Mouse (Mus musculus): Measurements from ENCODE around the gene Arhgap21. TPM values are rescaled to one million over a fixed set of nuclear protein-coding genes. Genes with fewer than 3 reads are reported as not detected.

Arhgap21 gene
- total RNA-seq, 1 experiment from 2014 or later = 85.1 TPM

DNA sequence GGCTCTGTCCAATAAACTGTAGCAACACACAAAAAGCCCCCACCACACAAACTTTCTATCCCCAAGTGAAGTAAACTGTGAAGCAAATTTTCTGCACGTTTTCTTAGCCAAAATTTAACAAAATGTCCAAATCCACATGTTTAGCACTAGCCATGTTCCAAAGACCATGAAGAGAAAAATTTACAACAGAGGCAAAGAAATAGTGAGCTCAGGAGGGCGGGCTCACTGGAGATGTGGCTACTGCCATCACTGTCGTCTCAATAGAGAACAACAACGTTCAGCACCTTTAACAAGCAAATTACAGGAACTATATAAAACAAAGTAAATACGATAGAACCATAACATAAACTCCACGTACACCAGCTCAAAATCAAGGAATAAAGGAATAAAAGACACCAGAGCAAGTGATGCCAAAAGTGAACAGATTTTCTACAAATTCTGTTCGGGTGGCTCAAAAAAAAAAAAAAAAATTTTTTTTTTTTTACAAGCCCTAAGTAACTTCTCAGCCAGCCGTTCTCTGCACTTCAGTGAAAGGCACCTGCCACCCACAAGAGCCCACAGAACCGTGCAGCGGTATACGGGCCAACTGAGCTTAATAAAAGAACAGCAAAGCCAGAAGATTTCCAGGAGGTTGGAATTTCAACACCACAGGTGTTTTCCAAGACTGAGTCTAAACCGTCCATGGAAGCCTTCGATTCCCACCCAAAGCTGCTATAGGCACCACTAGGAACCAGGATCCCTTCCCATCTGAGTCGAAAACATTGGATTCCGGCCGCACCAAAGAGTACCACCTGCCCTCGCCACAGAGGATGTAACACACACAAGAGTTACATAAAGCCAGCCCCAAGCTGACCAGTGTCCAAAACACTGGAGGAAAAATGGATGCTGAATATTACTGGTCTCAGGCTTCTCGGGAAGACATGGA is 2.2 kb downstream of the Arhgap21 start:
- no peak for DNase-seq

DNA sequence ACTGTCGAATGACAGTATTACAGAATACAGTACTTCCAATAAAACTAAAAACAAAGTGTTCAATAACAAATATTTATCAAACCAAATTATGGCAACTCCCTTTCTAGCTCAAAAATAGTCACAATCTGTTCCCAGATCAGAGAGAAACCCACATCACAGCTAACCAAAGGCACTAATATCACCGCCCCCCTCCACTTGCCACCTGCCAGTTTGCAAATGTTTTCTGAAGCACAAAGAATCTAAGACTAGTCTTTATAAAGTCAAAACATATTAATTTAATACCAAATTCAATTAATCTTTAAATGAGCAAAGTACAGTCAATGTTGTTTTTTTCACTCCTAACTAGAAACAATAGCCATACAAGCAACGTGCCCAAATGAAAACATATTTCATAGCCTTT is 3.3 kb downstream of the Arhgap21 start:
- DNase-seq = no peak

DNA sequence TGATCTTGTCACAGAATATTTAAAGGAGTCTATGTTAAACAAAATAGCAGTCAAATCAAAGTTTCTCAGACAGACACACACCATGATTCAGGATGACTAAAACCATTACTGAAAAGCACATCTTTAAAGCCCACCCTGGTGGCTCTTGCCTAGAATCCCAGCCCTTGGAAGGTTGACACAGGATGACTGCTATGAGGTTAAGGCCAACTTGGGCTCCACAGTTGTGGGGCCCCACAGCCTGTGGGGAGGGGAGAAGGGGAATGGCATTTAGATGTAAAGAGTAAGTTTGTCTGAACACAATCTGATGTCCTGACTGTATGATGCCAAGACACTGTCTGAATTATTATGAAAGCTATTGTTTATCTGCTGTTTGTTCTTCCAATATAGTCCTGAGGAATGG is 4.2 kb downstream of the Arhgap21 start:
- no peak for DNase-seq

GRCm38 (mm10) chr2:20963226-20963805 is 5.4 kb downstream of the Arhgap21 start:
- no peak for DNase-seq

GRCm38 (mm10) chr2:20962284-20962683 is 6.4 kb downstream of the Arhgap21 start:
- DNase-seq = no peak

- DNase-seq = no peak
These were observed 6.9 kb downstream of the Arhgap21 start for GRCm38 (mm10) chr2:20961825-20962224.

DNA sequence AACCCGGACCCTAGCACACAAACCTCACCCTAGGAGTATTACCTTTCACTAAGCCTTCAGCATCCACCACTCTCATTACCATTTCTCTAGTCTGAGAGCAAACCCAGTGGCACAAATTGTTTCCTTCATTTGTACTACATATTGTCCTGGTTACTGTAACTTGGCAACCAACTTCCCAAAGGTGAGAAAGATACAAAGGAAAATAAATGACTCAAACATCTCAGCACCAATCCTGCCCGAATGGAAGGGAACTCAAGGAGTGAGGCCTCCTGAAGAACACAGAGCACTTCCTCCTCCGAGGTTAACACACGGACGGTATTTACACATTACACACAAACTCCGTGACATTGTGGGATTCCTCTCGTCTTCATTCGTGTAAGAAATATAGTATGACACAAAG is 7.4 kb downstream of the Arhgap21 start:
- DNase-seq = no peak

DNA sequence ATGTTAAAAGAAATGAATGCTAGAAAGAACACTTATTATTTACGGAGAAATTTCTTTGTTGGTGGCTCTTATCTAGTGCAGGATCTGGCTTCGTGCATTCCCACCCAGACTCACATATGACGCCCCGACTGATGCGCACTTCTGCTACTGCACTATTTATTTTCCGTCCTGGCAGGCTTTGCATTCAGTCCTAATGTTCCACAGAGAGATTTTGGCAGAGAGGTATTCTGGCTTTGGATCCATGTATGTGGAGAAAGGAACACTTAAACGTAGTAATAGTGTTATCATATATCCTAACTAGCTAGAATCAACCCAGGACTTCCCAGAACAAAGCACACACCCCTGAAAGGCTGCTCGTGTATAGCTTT is 8.0 kb downstream of the Arhgap21 start:
- DNase-seq = no peak

GRCm38 (mm10) chr2:20959906-20960667 is 8.6 kb downstream of the Arhgap21 start:
- no peak for DNase-seq

DNA sequence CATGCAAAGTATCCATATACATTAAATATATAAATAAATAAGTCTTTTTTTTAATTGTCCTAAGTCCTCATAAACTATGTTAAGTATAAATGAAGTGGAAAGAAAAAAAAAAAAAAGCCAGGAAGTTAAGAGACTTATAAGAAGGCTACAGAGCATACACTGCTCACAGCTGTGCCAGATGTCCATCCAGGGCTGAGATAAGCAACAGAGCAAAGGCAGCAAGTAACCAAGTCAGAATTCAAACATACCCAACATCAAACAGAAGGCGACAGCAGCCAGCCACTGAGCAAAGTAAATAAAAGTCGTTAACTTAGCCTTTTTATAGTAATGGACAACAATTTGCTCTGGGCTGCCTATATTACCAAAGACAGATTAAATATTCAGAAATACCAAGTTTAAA is 9.6 kb downstream of the Arhgap21 start:
- no peak for DNase-seq

DNA sequence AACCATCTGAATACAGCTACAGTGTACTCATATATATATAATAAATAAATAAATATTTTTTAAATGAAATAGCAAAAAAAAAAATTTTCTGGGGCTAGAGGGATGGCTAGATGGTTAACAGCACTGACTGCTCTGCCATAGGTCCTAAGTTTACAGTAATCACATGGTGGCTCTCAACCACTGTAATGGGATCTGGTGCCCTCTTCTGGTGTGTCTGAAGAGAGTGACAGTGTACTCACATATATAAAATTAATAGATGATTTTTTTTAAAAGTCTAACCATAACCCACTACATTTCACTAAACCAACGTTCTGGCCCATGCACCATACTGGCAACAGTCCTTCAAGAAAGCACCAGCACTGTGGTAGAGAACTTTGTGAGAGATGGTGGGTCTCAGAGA is 10.7 kb downstream of the Arhgap21 start:
- DNase-seq = no peak

- DNase-seq = no peak
These were observed 12.0 kb downstream of the Arhgap21 start for GRCm38 (mm10) chr2:20956716-20957115.

DNA sequence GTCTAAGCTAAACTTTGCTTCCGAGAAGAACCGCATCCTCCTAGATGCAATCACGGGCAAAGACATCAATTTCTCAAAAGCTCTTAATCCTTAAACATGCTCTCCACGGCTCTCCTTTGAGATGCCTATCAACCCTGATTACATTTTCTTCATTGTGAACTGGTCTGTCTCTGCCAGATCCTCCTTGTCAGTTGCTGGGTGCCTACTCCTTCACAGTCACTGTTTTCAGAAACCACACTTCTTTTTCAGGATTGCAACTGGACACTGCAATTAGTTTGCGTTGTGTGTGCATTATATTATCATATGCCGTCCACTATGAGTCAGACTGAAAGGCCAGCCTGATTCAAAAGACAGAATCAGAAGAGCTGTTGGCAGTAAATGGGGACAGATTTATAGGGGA is 12.7 kb downstream of the Arhgap21 start:
- DNase-seq = no peak

DNA sequence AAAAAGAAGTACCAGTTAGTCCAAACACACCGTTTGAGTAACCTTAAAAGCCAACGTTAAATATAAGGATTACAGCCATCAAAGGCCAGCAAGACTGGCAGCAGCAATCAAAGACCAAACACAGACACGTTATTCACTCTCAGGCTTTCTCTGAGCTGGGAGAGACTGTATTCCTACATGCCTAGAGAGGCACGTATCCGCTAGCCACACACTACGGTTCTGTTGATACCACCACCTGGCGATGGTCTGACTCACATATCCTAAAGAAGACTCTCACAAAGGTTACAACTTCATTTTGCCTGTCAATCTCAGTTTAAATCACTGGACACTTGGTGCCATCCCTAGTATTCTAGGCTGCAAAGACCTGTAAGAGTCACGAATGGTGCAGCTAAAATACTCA is 13.3 kb downstream of the Arhgap21 start:
- no peak for DNase-seq

GRCm38 (mm10) chr2:20952716-20953115 is 16.0 kb downstream of the Arhgap21 start:
- DNase-seq = no peak

DNA sequence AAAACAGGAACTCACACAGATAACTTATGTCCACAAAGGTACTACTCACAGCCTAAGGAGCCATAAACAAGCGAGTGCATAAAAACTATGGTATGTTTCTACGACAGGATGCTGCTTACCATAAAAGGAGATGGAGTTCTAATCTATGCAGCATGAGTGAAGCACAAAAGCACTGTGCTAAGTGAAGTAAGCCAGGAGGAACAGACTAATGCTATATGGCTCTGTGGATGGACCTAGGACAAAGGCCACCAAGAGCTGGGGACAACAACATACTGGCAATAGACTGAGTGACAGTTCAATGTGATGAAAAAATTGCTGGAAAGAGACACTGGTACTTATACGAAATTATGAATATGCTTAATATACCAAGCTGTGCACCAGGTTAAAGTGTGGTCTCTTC is 19.5 kb downstream of the Arhgap21 start:
- no peak for DNase-seq

DNA sequence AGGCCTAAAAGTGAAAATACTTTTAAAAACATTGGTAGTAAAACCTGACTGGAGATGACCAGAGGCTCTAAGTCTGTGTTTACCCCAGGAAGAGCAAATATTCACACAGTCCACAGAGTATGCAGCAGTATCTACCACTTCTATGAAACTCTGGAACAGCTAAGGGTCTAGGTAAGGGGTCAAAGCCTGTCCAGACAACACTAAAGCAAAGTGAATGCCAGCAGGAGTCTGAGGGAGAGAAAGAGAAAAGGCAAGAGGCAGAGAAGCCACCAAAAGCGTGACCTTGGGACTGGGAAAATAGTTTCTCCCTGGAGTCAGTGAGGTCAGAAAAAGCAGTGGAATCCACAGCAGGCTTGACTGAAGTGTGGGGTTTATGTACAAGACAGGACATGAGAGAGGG is 21.6 kb downstream of the Arhgap21 start:
- DNase-seq = no peak

DNA sequence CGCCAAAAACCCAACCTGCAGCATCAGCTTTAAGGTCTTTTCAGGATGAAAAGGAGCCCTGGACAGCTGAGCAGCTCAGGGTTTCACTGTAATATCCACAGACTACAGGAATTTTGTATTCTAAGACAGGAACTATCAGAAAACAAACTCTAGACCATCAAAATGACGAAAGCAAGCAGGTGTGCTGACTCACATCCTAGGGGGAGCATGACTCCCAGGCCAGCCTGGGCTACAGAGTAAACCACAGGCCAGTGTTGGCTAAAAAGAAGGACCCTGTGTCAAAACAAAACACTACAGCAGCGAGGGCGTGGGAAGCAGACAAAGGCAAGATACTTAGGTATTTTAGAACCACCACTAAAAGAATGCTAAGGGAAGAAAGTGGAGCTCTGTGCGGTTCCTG is 23.1 kb downstream of the Arhgap21 start:
- DNase-seq = no peak

- no peak for DNase-seq
These were observed 24.8 kb downstream of the Arhgap21 start for GRCm38 (mm10) chr2:20943730-20944454.

GRCm38 (mm10) chr2:20943222-20943621 is 25.5 kb downstream of the Arhgap21 start:
- peak; percentile 42 for DNase-seq

- no peak for DNase-seq
These were observed 26.1 kb downstream of the Arhgap21 start for GRCm38 (mm10) chr2:20942434-20943198.

- DNase-seq = no peak
These were observed 27.6 kb downstream of the Arhgap21 start for GRCm38 (mm10) chr2:20941105-20941504.
